Comparison of ENCODE assay signal across 8 mouse cellular contexts in genomic region chr11:59306461-59307421, GRCm38 (mm10). TPM values are rescaled to one million over a fixed set of nuclear protein-coding genes. Genes with fewer than 3 reads are reported as not detected.
A peak's percentile ranks its signal among the peaks of the same experiment; 100 is the strongest.
DNase-seq lines count a peak whose midpoint lies in the region; ATAC-seq and TF ChIP-seq lines count a peak whose summit lies in the region.

Gene Wnt9a, plus strand, starts transcription at chr11:59306928.

- WGBS in hindbrain, embryonic 16.5 days: under 1% methylated on average over 100 of the region's 128 CpGs

- H3K9me3 ChIP-seq in hindbrain, embryonic 16.5 days (ENCODE audit: control insufficient read depth, low read length): no peaks in the 10 kb centered on the region

- H3K4me2 ChIP-seq in hindbrain, embryonic 16.5 days (ENCODE audit: low read length): peak within 1 kb of the TSS; percentile 94
- peak within 1 kb of the TSS; percentile 95 for H3K4me2 ChIP-seq in myocyte (ENCODE audit: low read depth)

- peak; percentile 52 to 57 for DNase-seq in cerebellum, postnatal 14 days
- no peak for DNase-seq in cerebellum, adult 11 months
- DNase-seq in adrenal gland, postnatal 25 days: peak; percentile 79
- DNase-seq in gastrocnemius, postnatal 14 days: peak; percentile 77
- peak; percentile 42 for DNase-seq in liver

- intact Hi-C loops in gastrocnemius, postnatal 14 days (cut with DNase I; ENCODE audit: low total_unique reads): no loop called here

- no peaks in the 10 kb centered on the region for H3K36me3 ChIP-seq in hindbrain, embryonic 16.5 days (ENCODE audit: control insufficient read depth, insufficient read depth, low read length)
- H3K36me3 ChIP-seq in myocyte (ENCODE audit: control insufficient read depth, insufficient read depth): no peaks in the 10 kb centered on the region

- ATAC-seq in hindbrain, embryonic 16.5 days: peak; percentile 49
- no peak for ATAC-seq in megakaryocyte progenitor cell, adult 5-6 weeks (replicated peaks; ENCODE audit: poor library complexity)

- no peaks in the 10 kb centered on the region for H3K79me2 ChIP-seq in myocyte (ENCODE audit: control insufficient read depth, insufficient read depth)

- peak within 1 kb of the TSS; percentile 67 for H3ac ChIP-seq in myocyte (ENCODE audit: control insufficient read depth, insufficient read length)

- peak within 1 kb of the TSS; percentile 73 for H3K4me3 ChIP-seq in hindbrain, embryonic 16.5 days (ENCODE audit: low read length)
- peak within 1 kb of the TSS; percentile 36 for H3K4me3 ChIP-seq in myocyte

- peak within 1 kb of the TSS; percentile 69 for H3K9ac ChIP-seq in hindbrain, embryonic 16.5 days (ENCODE audit: low read depth, low read length)

- H3K27me3 ChIP-seq in hindbrain, embryonic 16.5 days (replicated peaks; ENCODE audit: control insufficient read depth, insufficient read depth, low read length): peaks cover 46% of the 10 kb centered on the region
- H3K27me3 ChIP-seq in myocyte (ENCODE audit: control insufficient read depth, insufficient read depth, insufficient read length): no peaks in the 10 kb centered on the region

- peaks cover 30% of the 10 kb centered on the region for H3K4me1 ChIP-seq in hindbrain, embryonic 16.5 days (ENCODE audit: control insufficient read depth, insufficient read depth, low read depth, low read length)

- H3K27ac ChIP-seq in hindbrain, embryonic 16.5 days (ENCODE audit: low read depth, low read length): peak within 1 kb of the TSS; percentile 51

- TF ChIP-seq POLR2A in myocyte (IDR thresholded peaks at IDR 0.05; ENCODE audit: insufficient read length, low read depth): peak; percentile 96

TF ChIP-seq in myocyte, 11 proteins besides CTCF, POLR2A, EP300 and RAD21:
- TF ChIP-seq POLR2AphosphoS2 (IDR thresholded peaks at IDR 0.05; ENCODE audit: insufficient read length, low read depth) (peak; percentile 79), USF1 (IDR thresholded peaks at IDR 0.05; ENCODE audit: low read depth) (no peak), MYOD1 (IDR thresholded peaks at IDR 0.05; ENCODE audit: control insufficient read depth in 1 of 3, insufficient read length in 2 of 3, low read depth in 2 of 3) (peak in 1 of 3 experiments; percentile 34), CEBPB (IDR thresholded peaks at IDR 0.05; ENCODE audit: insufficient read depth, poor library complexity, severe bottlenecking) (no peak), TCF3 (IDR thresholded peaks at IDR 0.05; ENCODE audit: insufficient read length, low read depth) (peak; percentile 2), MAX (IDR thresholded peaks at IDR 0.05; ENCODE audit: low read depth) (no peak), MYOG (IDR thresholded peaks at IDR 0.05; ENCODE audit: control insufficient read depth in 1 of 3, insufficient read depth in 1 of 3, insufficient read length in 2 of 3, low read depth in 2 of 3) (peak in 2 of 3 experiments; percentile 33 to 37)

RNA-seq across cellular contexts. Expression of gene Wnt9a, which starts in this region (rescaled TPM):
- total RNA-seq in adrenal gland, postnatal 25 days (2021): 1.00 and 1.1 TPM in 2 replicates
- total RNA-seq in gastrocnemius, postnatal 14 days (2021): 1 to 10 TPM; 8.8 to 9.8 TPM
- 3.1 and 3.5 TPM in 2 replicates for polyA plus RNA-seq in hindbrain, embryonic 16.5 days (2015; fragmentation: Nextera tagmentation; extraction: Ambion mirVana)
- polyA plus RNA-seq in myocyte (2012; fragmentation: generic; extraction: Trizol): 11.6 TPM
- not detected in 2 replicates for total RNA-seq in megakaryocyte progenitor cell, adult 5-6 weeks (2015)
- not detected in 2 replicates for total RNA-seq in megakaryocyte progenitor cell, adult 5-6 weeks (2017)
